Mouse (Mus musculus) hindbrain, embryonic 10.5 days (tissue): ENCODE measurements around the gene Prorsd1. TPM values are rescaled to one million over a fixed set of nuclear protein-coding genes. Genes with fewer than 3 reads are reported as not detected.

Experiments
- polyA plus RNA-seq: library from polyadenylated mRNA; unstranded; fragments of >200 nt; fragmentation: Nextera tagmentation; extraction: Ambion mirVana; gene quantifications from 2 replicates; pipeline ENCODE4 v1.2.1, GENCODE M21; 2016

The Prorsd1 gene
- polyA plus RNA-seq, 1 experiment from 2014 or later = 19.6 TPM

Other genes with a start within 250 kb of the Prorsd1 start
- gene Ccdc88a, start 141.4 kb downstream of the Prorsd1 start, polyA plus RNA-seq = 32.4 and 39.0 TPM in 2 replicates
- 41.0 and 46.7 TPM in 2 replicates for gene Mtif2, start 11.4 kb upstream of the Prorsd1 start, polyA plus RNA-seq
- gene Clhc1, start 32.9 kb upstream of the Prorsd1 start, polyA plus RNA-seq = 0.10 and 0.25 TPM in 2 replicates
- 932 and 1,013 TPM in 2 replicates for gene Rps27a, start 33.1 kb upstream of the Prorsd1 start, polyA plus RNA-seq
- gene Rtn4, start 177.9 kb upstream of the Prorsd1 start, polyA plus RNA-seq = 66.5 and 67.1 TPM in 2 replicates